Mouse (Mus musculus): ENCODE data around the gene Gm8994. TPM values are rescaled to one million over a fixed set of nuclear protein-coding genes. Genes with fewer than 3 reads are reported as not detected.
"Not testable (repeated sequence)": the region's sequence is repeated elsewhere in the genome, so short reads cannot be mapped to it uniquely, and the experiment has no call there.

Gm8994 gene
- polyA plus RNA-seq (2014; fragmentation: Nextera tagmentation; extraction: Ambion mirVana), result not detected in 2 replicates

DNA sequence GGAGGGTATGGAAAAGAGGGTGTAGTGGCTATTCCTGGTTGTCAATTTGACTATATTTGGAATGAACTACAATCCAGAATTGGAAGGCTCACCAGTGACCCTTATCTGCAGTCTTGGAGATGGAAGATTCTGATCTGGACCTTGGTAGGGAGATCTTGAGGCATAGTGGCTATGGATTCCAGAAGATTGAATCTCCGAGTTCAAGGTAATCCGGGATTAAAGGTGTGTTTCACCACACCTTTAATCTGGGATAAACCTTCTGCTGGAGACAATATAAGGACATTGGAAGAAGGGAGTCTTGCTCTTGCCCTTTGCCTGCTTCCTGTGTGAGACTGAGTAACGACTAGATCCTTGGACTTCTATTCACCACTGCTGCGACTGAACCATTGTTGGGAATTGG lies at the start of gene Gm8994:
Gm8994 (plus strand) TSS at position 301 of the 400 bp plus-strand sequence.
- H3K27ac ChIP-seq (ENCODE audit: low read depth), result not testable (repeated sequence)
- 89% methylated on average over 4 of the region's 4 CpGs for WGBS

DNA sequence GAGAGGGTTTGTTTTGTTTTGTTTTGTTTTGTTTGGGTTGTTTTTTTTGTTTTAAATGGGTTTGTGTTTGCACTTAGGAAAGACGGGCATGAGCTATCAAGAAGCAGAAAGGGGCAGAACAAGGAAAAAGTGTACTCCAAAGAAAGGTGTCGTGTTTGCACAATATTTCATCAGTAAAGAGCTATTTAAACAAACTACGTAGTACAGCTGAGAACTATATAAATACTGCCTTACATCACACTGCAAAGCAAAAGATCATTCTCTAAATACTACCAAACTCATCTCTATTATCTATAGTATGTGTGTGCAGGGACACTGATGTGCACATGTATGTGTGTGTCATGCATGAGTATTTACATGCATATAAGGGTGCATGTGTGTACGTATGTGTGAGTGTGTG lies 49.7 kb upstream of the Gm8994 start:
- Histone ChIP-seq H3K36me3 (ENCODE audit: insufficient read depth) (no peaks in the 10 kb centered on the region), H3K4me1 (ENCODE audit: insufficient read depth) (no peaks in the 10 kb centered on the region), H3K27me3 (ENCODE audit: insufficient read depth, low read length) (no peaks in the 10 kb centered on the region), H3K4me2 (no peak overlapping the region), H3K9me3 (ENCODE audit: low read depth, low read length) (no peaks in the 10 kb centered on the region), H3K9ac (no peak overlapping the region), H3K4me3 (ENCODE audit: low read depth, low read length) (no peak overlapping the region), H3K27ac (ENCODE audit: low read depth) (no peak overlapping the region)
- ATAC-seq (ENCODE audit: insufficient read depth) (no peak), DNase-seq (peak; percentile 13)
- no peak for TF ChIP-seq CTCF (IDR thresholded peaks at IDR 0.05; ENCODE audit: low read depth)
- 35% methylated on average over 4 of the region's 4 CpGs for WGBS

More for the DNA sequence above, at the start of gene Gm8994:
- not testable (repeated sequence) for H3K4me2 ChIP-seq; H3K9me3 ChIP-seq (ENCODE audit: low read depth, low read length); DNase-seq; H3K4me3 ChIP-seq (ENCODE audit: low read depth, low read length); H3K9ac ChIP-seq; H3K27me3 ChIP-seq (ENCODE audit: insufficient read depth, low read length); H3K4me1 ChIP-seq (ENCODE audit: insufficient read depth); ATAC-seq (ENCODE audit: insufficient read depth); H3K36me3 ChIP-seq (ENCODE audit: insufficient read depth)

DNA sequence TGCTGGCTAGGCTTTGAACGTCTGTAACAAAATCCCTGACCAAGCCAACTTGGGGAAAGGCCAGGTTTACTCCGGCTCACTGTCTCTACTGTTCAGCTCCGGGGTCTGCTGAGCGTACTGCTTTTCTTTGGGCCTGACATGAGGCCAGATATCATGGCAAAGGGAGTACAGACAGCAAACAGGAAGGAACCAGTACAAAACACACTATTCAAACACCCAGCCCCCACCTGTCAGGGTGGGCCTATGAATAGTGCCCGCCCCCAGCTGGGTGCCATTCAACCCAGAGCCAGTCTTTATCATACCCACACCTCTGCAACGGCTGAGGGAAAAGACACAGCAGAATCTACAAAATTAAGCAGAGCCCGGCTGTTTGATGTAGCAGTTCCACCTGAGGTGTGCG lies 42.8 kb upstream of the Gm8994 start:
- WGBS, result 71% methylated on average over 8 of the region's 8 CpGs

GRCm38 (mm10) chr6:136286180-136286579 lies 41.2 kb upstream of the Gm8994 start:
- WGBS, result 35% methylated on average over 11 of the region's 11 CpGs
- Histone ChIP-seq H3K9me3 (ENCODE audit: low read depth, low read length) (no peaks in the 10 kb centered on the region), H3K27ac (ENCODE audit: low read depth) (no peak overlapping the region)

More for the DNA sequence above, 42.8 kb upstream of the Gm8994 start:
- TF ChIP-seq CTCF (IDR thresholded peaks at IDR 0.05; ENCODE audit: low read depth), result no peak
- no peak overlapping the region for H3K9ac ChIP-seq
- H3K27me3 ChIP-seq (ENCODE audit: insufficient read depth, low read length), result no peaks in the 10 kb centered on the region
- no peaks in the 10 kb centered on the region for H3K9me3 ChIP-seq (ENCODE audit: low read depth, low read length)
- no peaks in the 10 kb centered on the region for H3K36me3 ChIP-seq (ENCODE audit: insufficient read depth)
- H3K4me2 ChIP-seq, result no peak overlapping the region
- no peak overlapping the region for H3K4me3 ChIP-seq (ENCODE audit: low read depth, low read length)
- H3K4me1 ChIP-seq (ENCODE audit: insufficient read depth), result no peaks in the 10 kb centered on the region
- ATAC-seq (ENCODE audit: insufficient read depth) (no peak), DNase-seq (no peak)
- no peak overlapping the region for H3K27ac ChIP-seq (ENCODE audit: low read depth)

GRCm38 (mm10) chr6:136286589-136286988 lies 40.8 kb upstream of the Gm8994 start:
- H3K4me3 ChIP-seq (ENCODE audit: low read depth, low read length), result no peak overlapping the region
- H3K27ac ChIP-seq (ENCODE audit: low read depth), result no peak overlapping the region
- ATAC-seq (ENCODE audit: insufficient read depth) (no peak), DNase-seq (no peak)
- no peaks in the 10 kb centered on the region for H3K4me1 ChIP-seq (ENCODE audit: insufficient read depth)
- H3K9ac ChIP-seq, result no peak overlapping the region
- no peak overlapping the region for H3K4me2 ChIP-seq
- H3K36me3 ChIP-seq (ENCODE audit: insufficient read depth), result no peaks in the 10 kb centered on the region
- WGBS, result 79% methylated on average over 4 of the region's 4 CpGs
- H3K9me3 ChIP-seq (ENCODE audit: low read depth, low read length), result no peaks in the 10 kb centered on the region
- TF ChIP-seq CTCF (IDR thresholded peaks at IDR 0.05; ENCODE audit: low read depth), result no peak
- H3K27me3 ChIP-seq (ENCODE audit: insufficient read depth, low read length), result no peaks in the 10 kb centered on the region

More at GRCm38 (mm10) chr6:136286180-136286579, 41.2 kb upstream of the Gm8994 start:
- DNase-seq, result no peak
- Histone ChIP-seq H3K27me3 (ENCODE audit: insufficient read depth, low read length) (no peaks in the 10 kb centered on the region), H3K4me1 (ENCODE audit: insufficient read depth) (no peaks in the 10 kb centered on the region), H3K9ac (no peak overlapping the region), H3K4me2 (no peak overlapping the region), H3K36me3 (ENCODE audit: insufficient read depth) (no peaks in the 10 kb centered on the region), H3K4me3 (ENCODE audit: low read depth, low read length) (no peak overlapping the region)
- no peak for ATAC-seq (ENCODE audit: insufficient read depth)
- no peak for TF ChIP-seq CTCF (IDR thresholded peaks at IDR 0.05; ENCODE audit: low read depth)

- Histone ChIP-seq H3K9me3 (ENCODE audit: low read depth, low read length) (no peaks in the 10 kb centered on the region), H3K9ac (no peak overlapping the region), H3K27me3 (ENCODE audit: insufficient read depth, low read length) (no peaks in the 10 kb centered on the region), H3K36me3 (ENCODE audit: insufficient read depth) (no peaks in the 10 kb centered on the region), H3K4me2 (no peak overlapping the region), H3K4me3 (ENCODE audit: low read depth, low read length) (no peak overlapping the region), H3K4me1 (ENCODE audit: insufficient read depth) (peaks cover 2% of the 10 kb centered on the region; the same call in 1 of the 2 replicates), H3K27ac (ENCODE audit: low read depth) (no peak overlapping the region)
- no peak for TF ChIP-seq CTCF (IDR thresholded peaks at IDR 0.05; ENCODE audit: low read depth)
- no peak for DNase-seq
- 74% methylated on average over 3 of the region's 3 CpGs for WGBS
- no peak for ATAC-seq (ENCODE audit: insufficient read depth)
Observed at GRCm38 (mm10) chr6:136291424-136291823, 35.9 kb upstream of the Gm8994 start.

DNA sequence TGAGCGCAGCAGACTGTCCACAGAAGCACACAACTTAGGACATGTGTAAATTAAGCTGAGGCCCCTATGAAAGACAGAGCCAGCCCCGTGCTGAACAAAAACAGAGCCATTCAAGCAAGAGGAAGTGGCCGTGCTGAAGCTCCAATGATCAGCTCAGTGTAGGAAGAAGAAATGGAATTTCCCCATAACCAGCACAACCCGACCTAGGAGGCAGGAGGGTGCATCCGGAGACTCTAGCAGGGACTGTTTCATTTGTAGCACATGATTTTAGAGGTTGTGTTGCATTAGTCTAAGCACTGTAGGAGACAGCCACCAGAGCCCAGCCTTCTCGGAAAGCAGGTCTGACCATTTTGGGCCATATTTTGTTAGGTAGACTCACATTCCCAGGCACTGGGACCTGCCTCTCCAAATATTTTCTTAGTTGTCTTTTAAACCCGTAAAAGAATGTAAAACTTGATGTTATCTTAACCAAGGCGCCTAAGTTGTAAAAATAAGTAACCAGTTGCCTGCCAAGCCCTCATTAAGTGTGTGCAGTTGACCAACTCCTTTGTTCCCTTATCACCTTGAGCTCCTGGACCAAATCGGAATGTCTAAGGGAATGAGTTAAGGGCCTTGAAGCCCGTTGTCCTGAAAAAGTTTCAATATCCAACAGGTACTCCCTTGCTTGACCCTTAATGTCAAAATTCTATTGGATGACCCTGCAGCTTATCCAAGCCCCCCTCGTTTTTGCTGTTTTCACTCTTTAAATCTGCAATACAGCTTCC lies 35.2 kb upstream of the Gm8994 start:
- Histone ChIP-seq H3K4me1 (ENCODE audit: insufficient read depth) (peaks cover 2% of the 10 kb centered on the region; the same call in 1 of the 2 replicates), H3K27ac (ENCODE audit: low read depth) (peak overlapping the region; percentile 51), H3K4me2 (0 out of 2 replicates have a peak overlapping the region, but pooled peaks have one; percentile 10), H3K36me3 (ENCODE audit: insufficient read depth) (no peaks in the 10 kb centered on the region), H3K9ac (no peak overlapping the region), H3K27me3 (ENCODE audit: insufficient read depth, low read length) (no peaks in the 10 kb centered on the region), H3K9me3 (ENCODE audit: low read depth, low read length) (no peaks in the 10 kb centered on the region), H3K4me3 (ENCODE audit: low read depth, low read length) (no peak overlapping the region)
- no peak for TF ChIP-seq CTCF (IDR thresholded peaks at IDR 0.05; ENCODE audit: low read depth)
- WGBS, result 60% methylated on average over 11 of the region's 11 CpGs
- DNase-seq (peak; percentile 26), ATAC-seq (ENCODE audit: insufficient read depth) (peak; percentile 73)
